Mouse (Mus musculus): Measurements from ENCODE around the gene Pygo1. TPM values are rescaled to one million over a fixed set of nuclear protein-coding genes. Genes with fewer than 3 reads are reported as not detected.

Pygo1 gene
- polyA plus RNA-seq, 1 experiment from 2014 or later = 7.1 TPM

GRCm38 (mm10) chr9:72913551-72913950 lies 11.9 kb upstream of the Pygo1 start:
- H3K4me2 ChIP-seq (ENCODE audit: low read depth, low read length) = no peak overlapping the region
- H3K4me3 ChIP-seq (ENCODE audit: low read depth, low read length) = no peak overlapping the region
- DNase-seq (ENCODE audit: low spot score) = no peak
- H3K36me3 ChIP-seq (ENCODE audit: control insufficient read depth, insufficient read depth, low read length) = no peaks in the 10 kb centered on the region
- WGBS = 72% methylated on average over 6 of the region's 6 CpGs
- H3K27me3 ChIP-seq (replicated peaks; ENCODE audit: control insufficient read depth, insufficient read depth, low read length) = no peaks in the 10 kb centered on the region
- H3K4me1 ChIP-seq (ENCODE audit: control insufficient read depth, insufficient read depth, low read length) = 0 out of 2 replicates have a peak, but pooled peaks cover 3% of the 10 kb centered on the region
- H3K9ac ChIP-seq (ENCODE audit: low read depth, low read length) = no peak overlapping the region
- no peak overlapping the region for H3K27ac ChIP-seq (replicated peaks; ENCODE audit: low read depth, low read length)
- no peak for ATAC-seq (ENCODE audit: low read depth)
- H3K9me3 ChIP-seq (ENCODE audit: control insufficient read depth, low read length) = no peaks in the 10 kb centered on the region

GRCm38 (mm10) chr9:72915728-72916127 lies 9.7 kb upstream of the Pygo1 start:
- Histone ChIP-seq H3K4me1 (ENCODE audit: control insufficient read depth, insufficient read depth, low read length) (no peaks in the 10 kb centered on the region), H3K27me3 (replicated peaks; ENCODE audit: control insufficient read depth, insufficient read depth, low read length) (no peaks in the 10 kb centered on the region), H3K27ac (replicated peaks; ENCODE audit: low read depth, low read length) (no peak overlapping the region), H3K9ac (ENCODE audit: low read depth, low read length) (no peak overlapping the region), H3K4me3 (ENCODE audit: low read depth, low read length) (no peak overlapping the region), H3K9me3 (ENCODE audit: control insufficient read depth, low read length) (no peaks in the 10 kb centered on the region), H3K4me2 (ENCODE audit: low read depth, low read length) (no peak overlapping the region), H3K36me3 (ENCODE audit: control insufficient read depth, insufficient read depth, low read length) (no peaks in the 10 kb centered on the region)
- DNase-seq (ENCODE audit: low spot score) (no peak), ATAC-seq (ENCODE audit: low read depth) (no peak)
- WGBS = 63% methylated on average over 7 of the region's 7 CpGs

- Histone ChIP-seq H3K4me1 (ENCODE audit: control insufficient read depth, insufficient read depth, low read length) (peaks cover 17% of the 10 kb centered on the region), H3K36me3 (ENCODE audit: control insufficient read depth, insufficient read depth, low read length) (no peaks in the 10 kb centered on the region), H3K27ac (replicated peaks; ENCODE audit: low read depth, low read length) (no peak overlapping the region), H3K27me3 (replicated peaks; ENCODE audit: control insufficient read depth, insufficient read depth, low read length) (no peaks in the 10 kb centered on the region), H3K4me2 (ENCODE audit: low read depth, low read length) (no peak overlapping the region), H3K9me3 (ENCODE audit: control insufficient read depth, low read length) (no peaks in the 10 kb centered on the region), H3K9ac (ENCODE audit: low read depth, low read length) (no peak overlapping the region), H3K4me3 (ENCODE audit: low read depth, low read length) (no peak overlapping the region)
- 81% methylated on average over 2 of the region's 3 CpGs for WGBS
- DNase-seq (ENCODE audit: low spot score) = no peak
- ATAC-seq (ENCODE audit: low read depth) = no peak
Observed at GRCm38 (mm10) chr9:72923068-72923467, 2.4 kb upstream of the Pygo1 start.

GRCm38 (mm10) chr9:72925935-72926258 lies 452 bp downstream of the Pygo1 start:
- peak; percentile 64 for ATAC-seq (ENCODE audit: low read depth)
- Histone ChIP-seq H3K4me3 (ENCODE audit: low read depth, low read length) (peak overlapping the region; percentile 87), H3K27ac (replicated peaks; ENCODE audit: low read depth, low read length) (peak overlapping the region; percentile 96), H3K4me2 (ENCODE audit: low read depth, low read length) (peak overlapping the region; percentile 91), H3K9me3 (ENCODE audit: control insufficient read depth, low read length) (no peaks in the 10 kb centered on the region), H3K9ac (ENCODE audit: low read depth, low read length) (peak overlapping the region; percentile 98), H3K27me3 (replicated peaks; ENCODE audit: control insufficient read depth, insufficient read depth, low read length) (no peaks in the 10 kb centered on the region), H3K4me1 (ENCODE audit: control insufficient read depth, insufficient read depth, low read length) (peaks cover 17% of the 10 kb centered on the region), H3K36me3 (ENCODE audit: control insufficient read depth, insufficient read depth, low read length) (peaks cover 5% of the 10 kb centered on the region; the same call in 1 of the 2 replicates)
- 1% methylated on average over 10 of the region's 20 CpGs for WGBS
- no peak for DNase-seq (ENCODE audit: low spot score)

GRCm38 (mm10) chr9:72931166-72931790 lies 5.8 kb downstream of the Pygo1 start:
- peak; percentile 34 for DNase-seq (ENCODE audit: low spot score)
- 71% methylated on average over 13 of the region's 13 CpGs for WGBS
- Histone ChIP-seq H3K4me2 (ENCODE audit: low read depth, low read length) (no peak overlapping the region), H3K36me3 (ENCODE audit: control insufficient read depth, insufficient read depth, low read length) (peaks cover 29% of the 10 kb centered on the region), H3K27ac (replicated peaks; ENCODE audit: low read depth, low read length) (0 out of 2 replicates have a peak overlapping the region, but pooled peaks have one; percentile 21), H3K4me1 (ENCODE audit: control insufficient read depth, insufficient read depth, low read length) (peaks cover 17% of the 10 kb centered on the region), H3K9me3 (ENCODE audit: control insufficient read depth, low read length) (0 out of 2 replicates have a peak, but pooled peaks cover 3% of the 10 kb centered on the region), H3K9ac (ENCODE audit: low read depth, low read length) (no peak overlapping the region), H3K27me3 (replicated peaks; ENCODE audit: control insufficient read depth, insufficient read depth, low read length) (no peaks in the 10 kb centered on the region), H3K4me3 (ENCODE audit: low read depth, low read length) (no peak overlapping the region)
- ATAC-seq (ENCODE audit: low read depth) = peak; percentile 75; the same call in 1 of the 2 replicates

- H3K9ac ChIP-seq (ENCODE audit: low read depth, low read length) = no peak overlapping the region
- no peak overlapping the region for H3K4me3 ChIP-seq (ENCODE audit: low read depth, low read length)
- WGBS = 85% methylated on average over 4 of the region's 4 CpGs
- H3K27me3 ChIP-seq (replicated peaks; ENCODE audit: control insufficient read depth, insufficient read depth, low read length) = no peaks in the 10 kb centered on the region
- H3K36me3 ChIP-seq (ENCODE audit: control insufficient read depth, insufficient read depth, low read length) = peaks cover 24% of the 10 kb centered on the region
- H3K4me2 ChIP-seq (ENCODE audit: low read depth, low read length) = no peak overlapping the region
- H3K4me1 ChIP-seq (ENCODE audit: control insufficient read depth, insufficient read depth, low read length) = no peaks in the 10 kb centered on the region
- no peak overlapping the region for H3K27ac ChIP-seq (replicated peaks; ENCODE audit: low read depth, low read length)
- H3K9me3 ChIP-seq (ENCODE audit: control insufficient read depth, low read length) = 0 out of 2 replicates have a peak, but pooled peaks cover 3% of the 10 kb centered on the region
- ATAC-seq (ENCODE audit: low read depth) (no peak), DNase-seq (ENCODE audit: low spot score) (no peak)
Observed at GRCm38 (mm10) chr9:72935309-72935708, 9.9 kb downstream of the Pygo1 start.

- Histone ChIP-seq H3K27ac (replicated peaks; ENCODE audit: low read depth, low read length) (no peak overlapping the region), H3K4me2 (ENCODE audit: low read depth, low read length) (no peak overlapping the region), H3K9ac (ENCODE audit: low read depth, low read length) (no peak overlapping the region), H3K36me3 (ENCODE audit: control insufficient read depth, insufficient read depth, low read length) (peaks cover 24% of the 10 kb centered on the region), H3K27me3 (replicated peaks; ENCODE audit: control insufficient read depth, insufficient read depth, low read length) (no peaks in the 10 kb centered on the region), H3K9me3 (ENCODE audit: control insufficient read depth, low read length) (0 out of 2 replicates have a peak, but pooled peaks cover 3% of the 10 kb centered on the region), H3K4me1 (ENCODE audit: control insufficient read depth, insufficient read depth, low read length) (no peaks in the 10 kb centered on the region), H3K4me3 (ENCODE audit: low read depth, low read length) (no peak overlapping the region)
- WGBS = 66% methylated on average over 2 of the region's 2 CpGs
- ATAC-seq (ENCODE audit: low read depth) (no peak), DNase-seq (ENCODE audit: low spot score) (no peak)
Observed at GRCm38 (mm10) chr9:72936301-72936700, 10.9 kb downstream of the Pygo1 start.

- no peak for DNase-seq (ENCODE audit: low spot score)
- no peak overlapping the region for H3K9ac ChIP-seq (ENCODE audit: low read depth, low read length)
- no peaks in the 10 kb centered on the region for H3K27me3 ChIP-seq (replicated peaks; ENCODE audit: control insufficient read depth, insufficient read depth, low read length)
- H3K9me3 ChIP-seq (ENCODE audit: control insufficient read depth, low read length) = peaks cover 10% of the 10 kb centered on the region; the same call in 1 of the 2 replicates
- no peak overlapping the region for H3K4me3 ChIP-seq (ENCODE audit: low read depth, low read length)
- no peak overlapping the region for H3K27ac ChIP-seq (replicated peaks; ENCODE audit: low read depth, low read length)
- H3K36me3 ChIP-seq (ENCODE audit: control insufficient read depth, insufficient read depth, low read length) = peaks cover 43% of the 10 kb centered on the region
- no peaks in the 10 kb centered on the region for H3K4me1 ChIP-seq (ENCODE audit: control insufficient read depth, insufficient read depth, low read length)
- ATAC-seq (ENCODE audit: low read depth) = no peak
- 67% methylated on average over 3 of the region's 3 CpGs for WGBS
- H3K4me2 ChIP-seq (ENCODE audit: low read depth, low read length) = no peak overlapping the region
Observed at GRCm38 (mm10) chr9:72943424-72943823, 18.0 kb downstream of the Pygo1 start.

GRCm38 (mm10) chr9:72944286-72944685 lies 18.8 kb downstream of the Pygo1 start:
- no peak overlapping the region for H3K4me3 ChIP-seq (ENCODE audit: low read depth, low read length)
- ATAC-seq (ENCODE audit: low read depth) (no peak), DNase-seq (ENCODE audit: low spot score) (no peak)
- H3K27me3 ChIP-seq (replicated peaks; ENCODE audit: control insufficient read depth, insufficient read depth, low read length) = no peaks in the 10 kb centered on the region
- H3K4me2 ChIP-seq (ENCODE audit: low read depth, low read length) = no peak overlapping the region
- peaks cover 43% of the 10 kb centered on the region for H3K36me3 ChIP-seq (ENCODE audit: control insufficient read depth, insufficient read depth, low read length)
- no peak overlapping the region for H3K9ac ChIP-seq (ENCODE audit: low read depth, low read length)
- no peaks in the 10 kb centered on the region for H3K4me1 ChIP-seq (ENCODE audit: control insufficient read depth, insufficient read depth, low read length)
- peaks cover 10% of the 10 kb centered on the region; the same call in 1 of the 2 replicates for H3K9me3 ChIP-seq (ENCODE audit: control insufficient read depth, low read length)
- WGBS = 90% methylated on average over 13 of the region's 13 CpGs
- H3K27ac ChIP-seq (replicated peaks; ENCODE audit: low read depth, low read length) = no peak overlapping the region

Measured in embryonic facial prominence, embryonic 14.5 days (tissue).